Mouse (Mus musculus) neutrophil, adult 65 days (primary cell): ENCODE measurements around the gene Cldn18. TPM values are rescaled to one million over a fixed set of nuclear protein-coding genes. Genes with fewer than 3 reads are reported as not detected.

Experiments used
- total RNA-seq: library from RNA; stranded (reverse); gene quantifications from 2 replicates; pipeline ENCODE4 v1.2.4, GENCODE M21; 2023

Cldn18 gene
- not detected in 2 replicates for total RNA-seq

GRCm38 (mm10) chr9:99717134-99717533, at the start of gene Cldn18:
Gene Cldn18, minus strand, starts transcription at chr9:99717267.

Other genes starting within 250 kb of the Cldn18 start
- 20.7 and 24.7 TPM in 2 replicates for gene Armc8, start 148.4 kb downstream of the Cldn18 start, total RNA-seq
- gene Dbr1, start 141.5 kb downstream of the Cldn18 start, total RNA-seq: 13.7 and 17.9 TPM in 2 replicates
- gene A4gnt, start 104.8 kb downstream of the Cldn18 start, total RNA-seq: not detected in 2 replicates
- not detected in 2 replicates for gene Dzip1l, start 87.8 kb downstream of the Cldn18 start, total RNA-seq
- not detected in 2 replicates for gene Sox14, start 158.9 kb upstream of the Cldn18 start, total RNA-seq